In the genomic region with DNA sequence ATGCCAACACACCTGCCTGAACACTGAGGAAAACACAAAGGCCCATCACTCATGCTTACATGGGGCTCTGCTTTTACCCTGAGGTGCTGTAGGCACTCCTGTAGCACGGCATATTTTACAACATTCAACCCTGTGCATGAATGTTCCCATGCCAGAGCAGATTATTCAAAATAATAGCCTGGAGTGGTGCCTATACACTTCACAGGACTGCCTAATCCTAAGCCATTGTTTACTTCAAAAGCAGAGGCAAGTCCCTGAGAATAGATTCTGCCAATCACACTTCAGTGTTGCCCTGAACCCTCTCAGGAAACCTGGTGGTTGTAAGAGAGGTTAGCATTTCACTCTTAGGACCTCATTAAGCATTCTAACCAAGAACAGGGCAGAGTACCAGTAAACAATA, we compare ENCODE assay signal across 19 mouse cellular contexts.
DNase-seq lines count a peak whose midpoint lies in the region; ATAC-seq and TF ChIP-seq lines count a peak whose summit lies in the region.
"Had no signal": no experiment of that assay in that cellular context is flagged by ENCODE, and none has a peak within 500 bp of the region (broad histone marks: within the 10 kb centered on the region; RNA-seq: fewer than 3 reads in every experiment).

No protein-coding gene starts in this region.

- no peak for TF ChIP-seq POLR2A in brain, embryonic 14.5 days (IDR thresholded peaks at IDR 0.05; ENCODE audit: borderline replicate concordance, extremely low read depth, insufficient read depth, insufficient read length, poor library complexity, severe bottlenecking)

- peak; percentile 88 for ATAC-seq in forebrain, embryonic 11.5 days (replicated peaks; ENCODE audit: low FRiP score)
- no peak for ATAC-seq in forebrain, embryonic 15.5 days (replicated peaks)
- ATAC-seq in embryonic facial prominence, embryonic 12.5 days (ENCODE audit: insufficient number of reproducible peaks, insufficient read depth, low FRiP score, low TSS enrichment) = peak; percentile 74
- peak; percentile 92 for ATAC-seq in midbrain, embryonic 13.5 days
- ATAC-seq: intestine, embryonic 16.5 days had no signal

- no peaks in the 10 kb centered on the region for H3K27me3 ChIP-seq in forebrain, embryonic 11.5 days (ENCODE audit: control insufficient read depth, insufficient read depth, low read length)
- H3K27me3 ChIP-seq in forebrain, embryonic 15.5 days = no peaks in the 10 kb centered on the region
- H3K27me3 ChIP-seq in embryonic facial prominence, embryonic 12.5 days = no peaks in the 10 kb centered on the region
- H3K27me3 ChIP-seq in midbrain, embryonic 13.5 days = no peaks in the 10 kb centered on the region
- H3K27me3 ChIP-seq: heart, embryonic 12.5 days; hindbrain, embryonic 15.5 days had no signal

- no peak overlapping the region for H3K4me3 ChIP-seq in forebrain, embryonic 11.5 days (ENCODE audit: low read depth, low read length)
- no peak overlapping the region for H3K4me3 ChIP-seq in forebrain, embryonic 15.5 days
- H3K4me3 ChIP-seq in embryonic facial prominence, embryonic 12.5 days = no peak overlapping the region
- no peak overlapping the region for H3K4me3 ChIP-seq in midbrain, embryonic 13.5 days (replicated peaks)
- no peak overlapping the region for H3K4me3 ChIP-seq in gastrocnemius, adult 2 months
- H3K4me3 ChIP-seq: heart, adult 2 months; heart, embryonic 12.5 days; hindbrain, embryonic 15.5 days had no signal

- no peaks in the 10 kb centered on the region for H3K4me1 ChIP-seq in forebrain, embryonic 11.5 days (replicated peaks; ENCODE audit: control insufficient read depth, insufficient read depth, low read length)
- no peaks in the 10 kb centered on the region for H3K4me1 ChIP-seq in forebrain, embryonic 15.5 days
- H3K4me1 ChIP-seq in embryonic facial prominence, embryonic 12.5 days = no peaks in the 10 kb centered on the region
- peaks cover 9% of the 10 kb centered on the region for H3K4me1 ChIP-seq in midbrain, embryonic 13.5 days (replicated peaks)
- H3K4me1 ChIP-seq: heart, embryonic 12.5 days; hindbrain, embryonic 15.5 days had no signal

- no peak overlapping the region for H3K27ac ChIP-seq in forebrain, embryonic 11.5 days (ENCODE audit: low read depth, low read length)
- H3K27ac ChIP-seq in forebrain, embryonic 15.5 days (replicated peaks) = no peak overlapping the region
- H3K27ac ChIP-seq in embryonic facial prominence, embryonic 12.5 days = no peak overlapping the region
- H3K27ac ChIP-seq in midbrain, embryonic 13.5 days = no peak overlapping the region
- H3K27ac ChIP-seq in gastrocnemius, adult 2 months = no peak overlapping the region
- H3K27ac ChIP-seq: heart, adult 2 months; hindbrain, embryonic 15.5 days had no signal

- H3K9ac ChIP-seq in forebrain, embryonic 11.5 days (ENCODE audit: low read length) = no peak overlapping the region
- no peak overlapping the region for H3K9ac ChIP-seq in forebrain, embryonic 15.5 days (replicated peaks)
- H3K9ac ChIP-seq in embryonic facial prominence, embryonic 12.5 days = no peak overlapping the region
- H3K9ac ChIP-seq in midbrain, embryonic 13.5 days (replicated peaks) = no peak overlapping the region
- H3K9ac ChIP-seq: heart, embryonic 12.5 days; hindbrain, embryonic 15.5 days had no signal

- no peak for TF ChIP-seq CTCF in brain, embryonic 14.5 days (IDR thresholded peaks at IDR 0.05; ENCODE audit: borderline replicate concordance, extremely low read depth, insufficient read depth, insufficient read length)
- TF ChIP-seq CTCF in gastrocnemius, adult 2 months (IDR thresholded peaks at IDR 0.05) = no peak

- no peaks in the 10 kb centered on the region for H3K9me3 ChIP-seq in forebrain, embryonic 11.5 days (ENCODE audit: control insufficient read depth, low read length)
- no peaks in the 10 kb centered on the region for H3K9me3 ChIP-seq in forebrain, embryonic 15.5 days
- no peaks in the 10 kb centered on the region for H3K9me3 ChIP-seq in embryonic facial prominence, embryonic 12.5 days
- no peaks in the 10 kb centered on the region for H3K9me3 ChIP-seq in midbrain, embryonic 13.5 days
- H3K9me3 ChIP-seq: heart, embryonic 12.5 days; hindbrain, embryonic 15.5 days had no signal

- no peak for DNase-seq in forebrain, embryonic 11.5 days (ENCODE audit: low spot score)
- DNase-seq in brain, embryonic 14.5 days (ENCODE audit: low read depth) = peak; percentile 53
- DNase-seq in lung, postnatal 14 days = no peak
- no peak for DNase-seq in left cerebral cortex, postnatal 14 days (ENCODE audit: low spot score in 2 of 2)
- DNase-seq in gastrocnemius, adult 2 months = no peak
- DNase-seq: adrenal gland, adult 8-10 months; adrenal gland, postnatal 36 days; cerebellum, adult 11 months; cerebellum, adult 8-10 months; cerebellum, postnatal 14 days; gastrocnemius, postnatal 14 days; heart, adult 2 months; heart, postnatal 36 days had no signal

- WGBS in forebrain, embryonic 11.5 days = 8% methylated on average over 1 of the region's 1 CpGs
- 2% methylated on average over 1 of the region's 1 CpGs for WGBS in forebrain, embryonic 15.5 days
- 50% methylated on average over 1 of the region's 1 CpGs for WGBS in embryonic facial prominence, embryonic 12.5 days
- WGBS in midbrain, embryonic 13.5 days = 17% methylated on average over 1 of the region's 1 CpGs

- no peak overlapping the region for H3K4me2 ChIP-seq in forebrain, embryonic 11.5 days (ENCODE audit: low read depth, low read length, severe bottlenecking)
- H3K4me2 ChIP-seq in forebrain, embryonic 15.5 days (replicated peaks) = no peak overlapping the region
- H3K4me2 ChIP-seq in embryonic facial prominence, embryonic 12.5 days (replicated peaks) = no peak overlapping the region
- H3K4me2 ChIP-seq in midbrain, embryonic 13.5 days (replicated peaks) = no peak overlapping the region
- H3K4me2 ChIP-seq: heart, embryonic 12.5 days; hindbrain, embryonic 15.5 days had no signal

- no peaks in the 10 kb centered on the region for H3K36me3 ChIP-seq in forebrain, embryonic 11.5 days (ENCODE audit: control insufficient read depth, insufficient read depth, low read length)
- no peaks in the 10 kb centered on the region for H3K36me3 ChIP-seq in forebrain, embryonic 15.5 days
- no peaks in the 10 kb centered on the region for H3K36me3 ChIP-seq in embryonic facial prominence, embryonic 12.5 days
- H3K36me3 ChIP-seq in midbrain, embryonic 13.5 days = no peaks in the 10 kb centered on the region
- H3K36me3 ChIP-seq: heart, embryonic 12.5 days; hindbrain, embryonic 15.5 days had no signal

- intact Hi-C loops in left cerebral cortex, postnatal 14 days (cut with DNase I) = no loop called here
- intact Hi-C loops in gastrocnemius, adult 2 months (cut with DNase I) = no loop called here
